Mouse (Mus musculus) C2C12 (cell line): Measurements from ENCODE around the gene Kcnh6. TPM values are rescaled to one million over a fixed set of nuclear protein-coding genes. Genes with fewer than 3 reads are reported as not detected.

Source experiments
- H3K27me3 ChIP-seq: one replicate; pipeline ENCODE4 v1.6.1; 2011; ENCODE audit not compliant: control insufficient read depth, insufficient read depth, insufficient read length
- H3K36me3 ChIP-seq: one replicate; pipeline ENCODE4 v1.6.1; 2011; ENCODE audit not compliant: control insufficient read depth, insufficient read depth
- H3K4me3 ChIP-seq: one replicate; pipeline ENCODE4 v1.5.1; 2011; ENCODE audit warnings: mild to moderate bottlenecking, control low read depth; ENCODE audit not compliant: poor library complexity, insufficient read depth, severe bottlenecking
- H3K79me2 ChIP-seq: one replicate; pipeline ENCODE4 v1.6.1; 2011; ENCODE audit not compliant: control insufficient read depth, insufficient read depth
- H3K79me3 ChIP-seq: one replicate; pipeline ENCODE4 v1.6.1; 2011; ENCODE audit warnings: low read depth, control low read depth
- H3ac ChIP-seq: one replicate; pipeline ENCODE3; 2011; ENCODE audit warnings: low read depth; ENCODE audit not compliant: control insufficient read depth, insufficient read length
- CEBPB ChIP-seq: IDR thresholded peaks from one replicate; pipeline ENCODE4 v1.6.1; 2011; ENCODE audit warnings: low read depth, mild to moderate bottlenecking, control low read depth, moderate library complexity
- CTCF ChIP-seq: IDR thresholded peaks from one replicate; pipeline ENCODE4 v1.5.1; 2011; ENCODE audit not compliant: control insufficient read depth, insufficient read depth, insufficient read length
- FOSL1 ChIP-seq: IDR thresholded peaks from one replicate; pipeline ENCODE4 v1.8.0; 2011; ENCODE audit warnings: mild to moderate bottlenecking, low read length; ENCODE audit not compliant: poor library complexity, insufficient read depth, severe bottlenecking
- MAX ChIP-seq: IDR thresholded peaks from one replicate; pipeline ENCODE4 v1.6.1; 2011; ENCODE audit warnings: mild to moderate bottlenecking, control low read depth
- MYOD1 ChIP-seq: IDR thresholded peaks from one replicate; pipeline ENCODE4 v1.6.1; 2011; ENCODE audit warnings: low read depth; ENCODE audit not compliant: control insufficient read depth, insufficient read length
- MYOG ChIP-seq: IDR thresholded peaks from one replicate; pipeline ENCODE4 v1.6.1; 2011; ENCODE audit not compliant: control insufficient read depth, insufficient read length; ENCODE audit errors: extremely low read depth
- USF1 ChIP-seq: IDR thresholded peaks from one replicate; pipeline ENCODE4 v1.6.1; 2011; ENCODE audit warnings: low read depth, mild to moderate bottlenecking, control low read depth, moderate library complexity
- polyA plus RNA-seq: library from polyadenylated mRNA; unstranded; fragments of >200 nt; fragmentation: generic; extraction: Trizol; gene quantifications from one replicate; pipeline ENCODE4 v1.2.1, GENCODE M21; 2012; ENCODE audit warnings: missing spikeins

The Kcnh6 gene
- polyA plus RNA-seq, 1 experiment, result not detected

- Histone ChIP-seq H3ac (no peak overlapping the region), H3K36me3 (no peaks in the 10 kb centered on the region), H3K4me3 (no peak overlapping the region), H3K79me2 (no peaks in the 10 kb centered on the region), H3K79me3 (no peaks in the 10 kb centered on the region), H3K27me3 (peaks cover 48% of the 10 kb centered on the region)
- TF ChIP-seq MAX (no peak), CTCF (no peak), FOSL1 (no peak), USF1 (no peak), CEBPB (no peak), MYOD1 (no peak), MYOG (no peak)
Measured at GRCm38 (mm10) chr11:106000062-106000461, 7.9 kb upstream of the Kcnh6 start.

GRCm38 (mm10) chr11:106001718-106002117 lies 6.2 kb upstream of the Kcnh6 start:
- Histone ChIP-seq H3K79me2 (no peaks in the 10 kb centered on the region), H3K79me3 (no peaks in the 10 kb centered on the region), H3K36me3 (no peaks in the 10 kb centered on the region), H3K27me3 (peaks cover 37% of the 10 kb centered on the region), H3K4me3 (no peak overlapping the region), H3ac (no peak overlapping the region)
- no peak for TF ChIP-seq CEBPB
- TF ChIP-seq MAX, result no peak
- TF ChIP-seq MYOG, result no peak
- no peak for TF ChIP-seq MYOD1
- TF ChIP-seq FOSL1, result no peak
- no peak for TF ChIP-seq USF1
- TF ChIP-seq CTCF, result no peak

GRCm38 (mm10) chr11:106004576-106004975 lies 3.3 kb upstream of the Kcnh6 start:
- Histone ChIP-seq H3K36me3 (no peaks in the 10 kb centered on the region), H3K79me3 (no peaks in the 10 kb centered on the region), H3K79me2 (no peaks in the 10 kb centered on the region), H3K4me3 (no peak overlapping the region), H3ac (no peak overlapping the region), H3K27me3 (peaks cover 31% of the 10 kb centered on the region)
- TF ChIP-seq USF1 (no peak), MAX (no peak), CEBPB (no peak), FOSL1 (no peak), CTCF (no peak), MYOD1 (no peak)

- TF ChIP-seq CEBPB, result no peak
- no peak for TF ChIP-seq CTCF
- no peak for TF ChIP-seq MAX
- no peak for TF ChIP-seq FOSL1
- no peak for TF ChIP-seq USF1
- TF ChIP-seq MYOG, result no peak
- TF ChIP-seq MYOD1, result no peak
- H3K36me3 ChIP-seq, result no peaks in the 10 kb centered on the region
- H3ac ChIP-seq, result no peak overlapping the region
- no peaks in the 10 kb centered on the region for H3K79me2 ChIP-seq
- no peaks in the 10 kb centered on the region for H3K79me3 ChIP-seq
- H3K4me3 ChIP-seq, result no peak overlapping the region
- peaks cover 42% of the 10 kb centered on the region for H3K27me3 ChIP-seq
Measured at GRCm38 (mm10) chr11:106005970-106006369, 2.0 kb upstream of the Kcnh6 start.

- no peaks in the 10 kb centered on the region for H3K36me3 ChIP-seq
- no peaks in the 10 kb centered on the region for H3K79me2 ChIP-seq
- H3ac ChIP-seq, result no peak overlapping the region
- H3K4me3 ChIP-seq, result no peak overlapping the region
- TF ChIP-seq MYOD1 (no peak), MAX (no peak)
- peaks cover 81% of the 10 kb centered on the region for H3K27me3 ChIP-seq
- no peaks in the 10 kb centered on the region for H3K79me3 ChIP-seq
Measured at GRCm38 (mm10) chr11:106012711-106013110, 4.8 kb downstream of the Kcnh6 start.

- no peak overlapping the region for H3K4me3 ChIP-seq
- TF ChIP-seq USF1 (no peak), FOSL1 (no peak), MYOD1 (no peak)
- peaks cover 77% of the 10 kb centered on the region for H3K27me3 ChIP-seq
- no peaks in the 10 kb centered on the region for H3K79me2 ChIP-seq
- H3ac ChIP-seq, result no peak overlapping the region
- H3K36me3 ChIP-seq, result no peaks in the 10 kb centered on the region
- H3K79me3 ChIP-seq, result no peaks in the 10 kb centered on the region
Measured at GRCm38 (mm10) chr11:106013556-106014225, 5.8 kb downstream of the Kcnh6 start.
